Mouse (Mus musculus) heart, embryonic 13.5 days (tissue): ENCODE measurements around the gene Kdm1a. TPM values are rescaled to one million over a fixed set of nuclear protein-coding genes. Genes with fewer than 3 reads are reported as not detected.

Experiments used
- ATAC-seq: fragments of 200-750 bp; cut with Nextera tagmentation; 2 replicates; pipeline ENCODE4 v1.8.0; 2017; ENCODE audit warnings: moderate TSS enrichment; ENCODE audit not compliant: insufficient number of reproducible peaks, low FRiP score, low TSS enrichment; ENCODE audit errors: extremely low read depth
- H3K27ac ChIP-seq: fragments of 300-500 bp; sonication (generic); replicated peaks from 2 replicates; pipeline ENCODE4 v1.5.1; 2015; ENCODE audit warnings: moderate library complexity, mild to moderate bottlenecking, inconsistent platforms
- H3K27me3 ChIP-seq: fragments of 300-500 bp; sonication (generic); replicated peaks from 2 replicates; pipeline ENCODE4 v1.6.1; 2015; ENCODE audit warnings: mild to moderate bottlenecking, inconsistent platforms
- H3K36me3 ChIP-seq: fragments of 300-500 bp; sonication (generic); 2 replicates; pipeline ENCODE4 v1.6.1; 2015; ENCODE audit warnings: mild to moderate bottlenecking, inconsistent platforms
- H3K4me1 ChIP-seq: fragments of 300-500 bp; sonication (generic); 2 replicates; pipeline ENCODE4 v1.6.1; 2015; ENCODE audit warnings: inconsistent platforms
- H3K4me2 ChIP-seq: fragments of 300-500 bp; sonication (generic); 2 replicates; pipeline ENCODE4 v1.6.1; 2015; ENCODE audit warnings: inconsistent platforms, mild to moderate bottlenecking, moderate library complexity
- H3K4me3 ChIP-seq: fragments of 300-500 bp; sonication (generic); 2 replicates; pipeline ENCODE4 v1.5.1; 2015; ENCODE audit warnings: moderate library complexity, mild to moderate bottlenecking, inconsistent platforms
- H3K9ac ChIP-seq: fragments of 300-500 bp; sonication (generic); 2 replicates; pipeline ENCODE4 v1.6.1; 2015; ENCODE audit warnings: inconsistent platforms, mild to moderate bottlenecking, moderate library complexity
- H3K9me3 ChIP-seq: fragments of 300-500 bp; sonication (generic); 2 replicates; pipeline ENCODE4 v1.6.1; 2016; ENCODE audit warnings: inconsistent platforms
- WGBS: fragments of 180-500 bp; shearing (Covaris S2); methylation state at CpG from one replicate; pipeline ENCODE4 v1.1.7; 2015; ENCODE audit warnings: mixed read lengths; 5-methylcytosine and 5-hydroxymethylcytosine counted together
- microRNA-seq: library from miRNA; unstranded; fragments of <30 nt; microRNA quantifications from one replicate; pipeline ENCODE4, GENCODE M21; 2016
- polyA plus RNA-seq: library from polyadenylated mRNA; unstranded; fragments of >200 nt; fragmentation: Nextera tagmentation; extraction: Ambion mirVana; gene quantifications from 2 replicates; pipeline ENCODE4 v1.2.1, GENCODE M21; 2015

Kdm1a gene
- polyA plus RNA-seq, 1 experiment from 2014 or later = 27.5 TPM

DNA sequence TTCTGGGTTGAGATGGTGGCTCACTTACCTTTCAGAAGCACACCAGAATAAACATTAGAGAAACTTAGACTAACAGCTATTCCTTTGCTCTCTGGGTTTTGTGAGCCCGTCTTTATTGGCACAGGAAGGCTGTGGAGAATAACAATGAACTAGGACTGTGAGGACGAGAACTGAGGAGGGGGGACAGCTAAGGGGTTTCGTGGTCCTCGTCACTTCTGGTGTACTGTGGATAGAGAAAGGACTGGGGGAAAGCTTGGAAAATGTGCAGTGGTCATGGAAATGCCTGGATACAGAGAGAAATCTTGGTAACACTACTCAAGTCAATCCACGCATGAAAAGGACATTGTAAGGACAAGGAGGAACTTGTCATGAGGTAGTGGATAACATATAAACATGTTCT lies 80.6 kb downstream of the Kdm1a start:
- Histone ChIP-seq H3K9ac (no peak overlapping the region), H3K27ac (no peak overlapping the region), H3K4me1 (peaks cover 8% of the 10 kb centered on the region), H3K4me2 (no peak overlapping the region), H3K27me3 (no peaks in the 10 kb centered on the region), H3K36me3 (peaks cover 14% of the 10 kb centered on the region), H3K4me3 (no peak overlapping the region), H3K9me3 (no peaks in the 10 kb centered on the region)
- WGBS = 72% methylated on average over 5 of the region's 5 CpGs
- ATAC-seq = no peak

GRCm38 (mm10) chr4:136519866-136520265 lies 82.7 kb downstream of the Kdm1a start:
- Histone ChIP-seq H3K9ac (no peak overlapping the region), H3K9me3 (no peaks in the 10 kb centered on the region), H3K27me3 (no peaks in the 10 kb centered on the region), H3K36me3 (peaks cover 14% of the 10 kb centered on the region), H3K4me2 (no peak overlapping the region), H3K4me3 (no peak overlapping the region), H3K27ac (no peak overlapping the region), H3K4me1 (peaks cover 23% of the 10 kb centered on the region)
- ATAC-seq = no peak

DNA sequence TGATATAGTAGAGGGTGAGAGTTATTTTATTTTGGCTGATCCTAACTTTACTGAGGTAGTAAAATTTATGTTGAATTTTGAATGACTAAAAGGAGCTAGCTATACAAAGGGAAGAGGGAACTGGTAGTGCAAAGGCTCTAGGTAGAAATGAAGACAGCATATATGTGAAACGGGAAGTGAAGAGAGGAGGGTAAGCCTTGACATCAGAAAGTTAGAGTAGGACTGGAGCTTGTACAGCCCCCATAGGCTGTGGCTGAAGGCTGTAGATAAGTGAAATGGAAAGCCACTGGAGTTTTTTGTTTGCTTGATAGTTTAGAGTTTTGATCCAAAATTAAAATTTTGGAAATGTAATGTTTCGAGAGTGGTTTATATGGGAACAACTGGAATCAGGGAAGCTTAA lies 83.9 kb downstream of the Kdm1a start:
- H3K4me2 ChIP-seq = no peak overlapping the region
- H3K27me3 ChIP-seq = no peaks in the 10 kb centered on the region
- no peak overlapping the region for H3K4me3 ChIP-seq
- H3K36me3 ChIP-seq = peaks cover 12% of the 10 kb centered on the region
- 85% methylated on average over 2 of the region's 2 CpGs for WGBS
- H3K9me3 ChIP-seq = no peaks in the 10 kb centered on the region
- no peak overlapping the region for H3K27ac ChIP-seq
- H3K4me1 ChIP-seq = peaks cover 30% of the 10 kb centered on the region
- no peak overlapping the region for H3K9ac ChIP-seq
- no peak for ATAC-seq

- Histone ChIP-seq H3K4me2 (no peak overlapping the region), H3K27ac (no peak overlapping the region), H3K4me1 (peaks cover 34% of the 10 kb centered on the region), H3K4me3 (no peak overlapping the region), H3K9ac (no peak overlapping the region), H3K9me3 (no peaks in the 10 kb centered on the region), H3K36me3 (peaks cover 10% of the 10 kb centered on the region), H3K27me3 (no peaks in the 10 kb centered on the region)
- no peak for ATAC-seq
- 70% methylated on average over 2 of the region's 2 CpGs for WGBS
Observed at GRCm38 (mm10) chr4:136518141-136518540, 84.4 kb downstream of the Kdm1a start.

- Histone ChIP-seq H3K4me3 (no peak overlapping the region), H3K27me3 (no peaks in the 10 kb centered on the region), H3K27ac (0 out of 2 replicates have a peak overlapping the region, but pooled peaks have one; percentile 17), H3K4me1 (peaks cover 60% of the 10 kb centered on the region), H3K36me3 (no peaks in the 10 kb centered on the region), H3K4me2 (no peak overlapping the region), H3K9me3 (no peaks in the 10 kb centered on the region), H3K9ac (no peak overlapping the region)
- ATAC-seq = no peak
Observed at GRCm38 (mm10) chr4:136512905-136513304, 89.6 kb downstream of the Kdm1a start.

- WGBS = 33% methylated on average over 4 of the region's 4 CpGs
- peak overlapping the region; percentile 55 for H3K27ac ChIP-seq
Observed at GRCm38 (mm10) chr4:136511708-136512107, 90.8 kb downstream of the Kdm1a start.

DNA sequence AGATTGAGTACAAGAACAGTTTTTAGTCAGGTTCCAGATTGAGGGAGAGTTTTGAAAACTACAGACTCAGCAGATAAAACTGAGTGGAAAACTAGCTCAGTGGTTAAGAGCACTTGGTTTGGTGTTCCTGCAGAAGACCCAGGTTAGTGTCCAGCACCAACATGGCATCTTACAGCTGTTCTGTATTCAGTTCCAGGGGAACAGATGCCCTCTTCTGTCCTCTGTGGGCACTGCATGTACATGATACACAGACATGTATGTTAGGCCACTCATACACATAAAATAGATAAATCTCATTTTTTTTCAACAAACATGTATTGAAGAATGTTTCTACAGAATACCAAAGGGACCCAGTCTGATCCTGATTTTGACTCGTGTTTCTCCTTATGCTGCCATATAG lies 92.7 kb downstream of the Kdm1a start:
- no peaks in the 10 kb centered on the region for H3K27me3 ChIP-seq
- H3K9me3 ChIP-seq = no peaks in the 10 kb centered on the region
- no peaks in the 10 kb centered on the region for H3K36me3 ChIP-seq
- no peak for ATAC-seq
- H3K9ac ChIP-seq = no peak overlapping the region
- no peak overlapping the region for H3K27ac ChIP-seq
- peaks cover 54% of the 10 kb centered on the region for H3K4me1 ChIP-seq
- H3K4me2 ChIP-seq = no peak overlapping the region
- WGBS = 65% methylated on average over 1 of the region's 1 CpGs
- no peak overlapping the region for H3K4me3 ChIP-seq

More at GRCm38 (mm10) chr4:136511708-136512107, 90.8 kb downstream of the Kdm1a start:
- ATAC-seq = no peak
- H3K36me3 ChIP-seq = no peaks in the 10 kb centered on the region
- peaks cover 52% of the 10 kb centered on the region for H3K4me1 ChIP-seq
- H3K27me3 ChIP-seq = no peaks in the 10 kb centered on the region
- H3K9me3 ChIP-seq = no peaks in the 10 kb centered on the region
- no peak overlapping the region for H3K9ac ChIP-seq
- H3K4me3 ChIP-seq = no peak overlapping the region
- H3K4me2 ChIP-seq = peak overlapping the region; percentile 7; the same call in 1 of the 2 replicates

DNA sequence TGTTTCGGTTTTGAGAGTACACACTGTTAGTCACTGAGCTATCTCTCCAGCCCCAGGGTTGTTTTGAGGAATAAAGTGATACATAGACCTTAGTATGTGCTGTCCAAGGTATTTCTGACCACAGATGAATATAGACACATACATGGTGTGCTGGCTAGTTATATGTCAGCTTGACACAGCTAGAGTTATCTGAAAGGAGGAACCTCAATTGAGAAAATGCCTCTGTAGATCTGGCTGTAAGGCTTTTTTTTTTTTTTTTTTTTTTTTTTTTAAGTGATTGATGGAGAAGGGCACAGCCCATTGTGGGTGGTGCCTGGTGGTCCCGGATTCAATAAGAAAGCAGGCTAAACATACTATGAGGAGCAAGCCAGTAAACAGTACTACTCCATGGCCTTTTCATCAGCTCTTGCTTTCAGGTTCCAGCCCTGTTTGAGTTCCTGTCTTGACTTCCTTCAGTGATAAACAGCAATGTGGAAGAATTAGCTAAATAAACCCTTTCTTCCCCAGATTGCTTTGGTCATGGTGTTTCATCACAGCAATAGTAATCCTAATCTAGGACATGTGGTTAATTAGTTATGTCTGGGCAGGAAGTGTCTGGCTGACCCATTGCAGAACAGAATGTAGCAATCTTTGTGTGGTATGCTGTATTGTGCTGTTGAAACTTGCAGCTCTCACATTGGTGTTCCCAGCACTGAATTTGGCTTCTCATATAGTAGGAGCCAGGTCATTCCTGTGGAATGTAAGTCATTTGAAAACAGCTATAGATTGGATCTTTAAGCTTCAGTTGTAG lies 96.9 kb downstream of the Kdm1a start:
- Histone ChIP-seq H3K4me1 (peaks cover 37% of the 10 kb centered on the region), H3K27ac (peak overlapping the region; percentile 29; the same call in 1 of the 2 replicates), H3K36me3 (no peaks in the 10 kb centered on the region), H3K4me2 (no peak overlapping the region), H3K9ac (no peak overlapping the region), H3K9me3 (no peaks in the 10 kb centered on the region), H3K4me3 (no peak overlapping the region), H3K27me3 (no peaks in the 10 kb centered on the region)
- no peak for ATAC-seq
- WGBS = 47% methylated on average over 2 of the region's 2 CpGs

Small RNAs within 50 kb of the gene (microRNA-seq; reads per million reads assigned to microRNA genes)
- not detected for gene Gm22180

Other genes starting within 250 kb of the Kdm1a start
- gene Htr1d, start 179.2 kb downstream of the Kdm1a start, polyA plus RNA-seq = 0.16 TPM in 1 of 2 replicates, not detected in the other
- gene 6030445D17Rik, start 140.5 kb downstream of the Kdm1a start, polyA plus RNA-seq = 0.17 TPM in 1 of 2 replicates, not detected in the other
- 89.2 and 100 TPM in 2 replicates for gene Luzp1, start 133.0 kb downstream of the Kdm1a start, polyA plus RNA-seq
- not detected in 2 replicates for gene Tex46, start 7.7 kb upstream of the Kdm1a start, polyA plus RNA-seq
- gene Lactbl1, start 19.9 kb upstream of the Kdm1a start, polyA plus RNA-seq = not detected in 2 replicates
- gene Ephb2, start 233.3 kb upstream of the Kdm1a start, polyA plus RNA-seq = 1.2 and 1.3 TPM in 2 replicates